Mouse (Mus musculus) cerebellum, adult 11-12 months (tissue): ENCODE measurements at regions not wholly inside any gene's neighbourhood (a gene's known extent, or its start where the extent isn't known, plus 50 kb on each side); places are given as distances from the start of the nearest gene placed in this dataset.

ENCODE experiments used
- DNase-seq: peaks from one replicate; pipeline ENCODE4 v3.0.0; 2022

- DNase-seq: no peak
Observed at GRCm38 (mm10) chr2:128309541-128310030, 183.7 kb downstream of the Bcl2l11 start.

- DNase-seq: no peak
Observed at GRCm38 (mm10) chr2:128310081-128310480, 184.2 kb downstream of the Bcl2l11 start.

GRCm38 (mm10) chr2:128312084-128312594, 186.3 kb downstream of the Bcl2l11 start:
- DNase-seq: peak; percentile 56

GRCm38 (mm10) chr2:128312659-128313581, 187.1 kb downstream of the Bcl2l11 start:
- no peak for DNase-seq

GRCm38 (mm10) chr2:128313582-128313918, 187.7 kb downstream of the Bcl2l11 start:
- no peak for DNase-seq

DNA sequence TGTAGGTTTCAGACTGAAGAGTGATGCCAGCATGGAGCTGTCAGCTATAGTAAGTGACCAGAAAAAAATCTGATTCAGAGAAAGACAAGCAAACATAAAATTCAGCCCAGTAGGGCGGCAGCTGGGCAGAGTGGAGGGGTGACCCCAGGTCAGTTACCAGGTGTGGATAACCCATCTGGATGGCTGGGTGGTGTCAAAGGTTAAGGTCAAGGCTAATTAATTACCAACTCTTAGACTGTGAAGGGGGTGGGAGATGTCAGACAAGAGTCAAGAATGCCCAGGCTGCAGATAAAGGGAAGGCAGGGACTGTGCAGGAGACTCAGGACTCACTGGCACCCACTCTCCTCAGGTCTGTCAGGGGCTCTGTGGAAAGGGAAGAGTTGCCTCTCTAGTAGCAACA, 188.1 kb downstream of the Bcl2l11 start:
- DNase-seq: no peak

DNA sequence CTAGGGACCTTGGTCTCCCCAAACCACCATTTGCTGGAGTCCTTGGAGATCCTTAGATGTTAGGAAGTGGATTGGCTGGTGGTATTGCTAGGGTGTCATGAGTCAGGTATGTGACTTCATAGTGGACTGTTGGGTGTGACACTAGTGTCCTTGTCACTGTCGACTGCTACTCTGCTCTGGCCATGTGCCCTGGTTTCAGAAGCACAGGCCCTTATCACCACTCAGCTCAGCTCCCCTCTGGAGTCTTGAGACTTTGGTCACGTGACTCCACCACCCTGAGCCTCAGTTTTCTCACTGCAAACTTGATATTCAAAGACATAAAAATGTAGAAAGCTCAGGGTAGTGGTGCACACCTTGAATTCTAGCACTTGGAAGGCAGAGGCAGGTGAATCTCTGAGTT, 190.7 kb downstream of the Bcl2l11 start:
- DNase-seq: no peak

DNA sequence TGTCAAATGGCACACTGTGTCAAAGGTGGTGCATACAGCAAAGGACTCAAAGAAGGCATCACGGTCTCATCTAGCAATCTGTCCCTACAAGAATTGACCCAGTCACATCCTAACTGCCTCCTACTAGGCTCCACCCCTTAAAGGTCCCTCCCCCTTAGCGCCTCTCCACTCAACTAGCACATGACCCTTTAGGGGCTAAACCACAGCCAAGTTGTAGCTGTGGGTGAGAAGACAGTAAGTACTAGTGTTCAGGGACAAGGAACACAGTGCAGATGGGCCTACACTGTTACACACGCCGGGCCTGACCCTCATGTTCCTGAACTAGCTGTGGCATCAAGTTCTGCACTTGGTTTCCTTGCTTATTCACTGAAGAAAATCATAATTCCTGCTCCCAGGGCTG, 192.4 kb downstream of the Bcl2l11 start:
- DNase-seq: no peak

GRCm38 (mm10) chr2:128318956-128319355, 193.1 kb downstream of the Bcl2l11 start:
- DNase-seq: no peak

DNA sequence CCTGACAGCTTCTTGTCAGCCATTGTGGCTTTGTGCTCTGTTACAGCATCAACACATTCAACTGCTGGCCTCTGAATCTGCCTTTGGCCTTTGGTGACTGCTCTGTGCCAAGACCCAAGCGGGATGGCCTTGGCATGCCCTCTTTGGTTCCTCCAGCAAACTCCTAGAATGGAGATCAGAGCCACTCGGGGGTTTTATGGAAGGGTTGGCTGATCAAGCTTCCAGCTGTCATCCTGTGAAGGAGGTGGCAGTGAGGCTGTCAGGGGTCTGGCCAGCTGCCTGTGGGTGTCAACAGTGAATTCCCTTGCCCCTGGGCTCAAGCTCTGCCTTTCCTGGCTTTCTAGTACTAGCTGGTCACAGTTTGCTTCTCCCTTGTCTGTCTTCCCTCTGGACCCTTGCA, 195.6 kb downstream of the Bcl2l11 start:
- DNase-seq: peak; percentile 15

GRCm38 (mm10) chr2:128324256-128325096, 198.6 kb downstream of the Bcl2l11 start:
- no peak for DNase-seq

DNA sequence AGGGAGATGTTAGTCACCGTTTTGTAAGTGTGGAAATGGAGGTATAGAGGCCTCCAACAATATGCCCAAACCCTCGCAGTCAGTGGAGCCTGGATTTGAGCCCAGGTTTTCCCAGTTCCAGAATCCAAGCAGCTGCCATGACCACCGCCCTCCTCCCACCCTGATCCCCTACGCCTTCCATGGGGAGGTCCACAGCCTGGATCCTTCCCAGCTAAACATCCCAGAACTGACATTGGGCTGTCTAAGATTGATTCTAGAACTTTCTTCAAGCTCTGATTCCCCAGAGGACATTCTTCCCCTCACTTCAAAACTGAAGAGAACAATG, 199.2 kb downstream of the Bcl2l11 start:
- DNase-seq: no peak

DNA sequence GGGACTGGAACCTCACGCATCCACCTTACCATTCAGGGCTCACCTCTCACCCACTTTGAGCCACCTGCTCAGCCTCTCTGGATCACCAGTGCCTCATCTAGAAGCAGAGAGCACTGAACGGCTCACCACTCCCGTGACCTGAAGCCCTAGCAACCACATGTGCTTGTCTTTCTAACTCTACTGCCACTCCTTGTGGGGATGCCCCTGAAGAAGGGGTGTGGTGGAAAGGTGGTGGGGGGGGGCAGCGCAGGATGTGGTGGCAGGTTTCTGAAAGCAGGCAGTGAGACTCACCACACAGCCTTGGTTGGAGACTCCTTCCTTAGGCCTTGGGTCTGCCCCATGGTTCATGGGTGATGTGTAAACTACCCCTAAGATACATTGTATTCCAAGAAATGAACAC, 199.6 kb downstream of the Bcl2l11 start:
- no peak for DNase-seq

DNA sequence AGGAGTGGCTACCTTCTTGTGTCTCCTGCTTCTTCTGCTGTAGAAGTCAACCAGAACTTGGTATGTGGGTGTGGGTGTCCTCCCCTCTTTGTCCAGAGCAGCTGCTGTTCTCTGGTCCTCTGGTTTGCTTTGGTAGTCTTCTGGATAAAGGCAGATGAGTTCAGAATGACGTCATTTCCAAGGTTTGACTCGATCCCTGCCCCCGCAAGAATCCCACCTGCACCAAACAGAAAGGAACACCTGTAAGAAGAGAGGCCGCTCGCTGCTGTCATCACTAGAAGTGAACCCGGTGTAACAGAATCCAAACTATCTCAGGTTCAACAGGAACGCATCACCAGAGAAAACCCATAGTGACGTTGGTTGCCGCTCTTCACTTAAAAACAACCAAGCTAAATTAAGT, 205.0 kb downstream of the Bcl2l11 start:
- no peak for DNase-seq

DNA sequence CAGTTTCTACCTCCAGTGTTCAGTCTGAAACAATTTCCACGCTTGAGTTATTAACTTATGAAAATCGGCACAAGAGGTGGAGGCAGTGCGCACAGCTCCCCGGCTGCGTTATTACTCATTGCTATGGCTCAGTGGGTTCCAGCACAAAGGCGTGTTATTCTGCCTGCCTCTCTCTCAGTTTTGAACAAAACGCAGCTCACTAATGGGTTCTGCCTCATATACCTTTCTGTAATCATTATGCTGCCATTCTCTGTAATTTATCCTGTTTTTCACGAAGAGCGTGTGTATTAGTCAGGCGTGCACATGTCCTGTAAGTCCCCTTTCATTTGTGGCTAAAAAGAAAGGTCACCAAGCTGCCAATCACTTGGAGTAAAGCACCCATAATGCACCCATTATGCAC, 205.4 kb downstream of the Bcl2l11 start:
- DNase-seq: no peak

DNA sequence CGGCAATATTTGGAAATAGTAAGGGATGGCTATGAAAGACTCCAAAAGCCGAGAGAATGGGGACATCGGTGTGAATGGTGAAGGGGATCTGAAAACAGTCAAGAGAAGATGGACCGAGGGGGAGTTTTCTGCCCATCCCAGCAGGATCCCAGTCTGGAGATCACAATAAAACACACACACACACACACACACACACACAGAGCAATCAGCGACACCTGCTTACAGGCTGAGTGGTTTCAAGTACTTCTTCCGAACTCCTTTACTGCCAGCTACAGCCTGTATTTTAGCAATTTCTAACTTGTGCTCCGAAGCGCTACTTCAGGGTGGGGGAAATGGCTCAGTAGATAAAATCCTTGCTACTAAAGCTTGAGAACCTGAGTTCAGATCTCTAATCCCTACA, 205.8 kb downstream of the Bcl2l11 start:
- DNase-seq: no peak

DNA sequence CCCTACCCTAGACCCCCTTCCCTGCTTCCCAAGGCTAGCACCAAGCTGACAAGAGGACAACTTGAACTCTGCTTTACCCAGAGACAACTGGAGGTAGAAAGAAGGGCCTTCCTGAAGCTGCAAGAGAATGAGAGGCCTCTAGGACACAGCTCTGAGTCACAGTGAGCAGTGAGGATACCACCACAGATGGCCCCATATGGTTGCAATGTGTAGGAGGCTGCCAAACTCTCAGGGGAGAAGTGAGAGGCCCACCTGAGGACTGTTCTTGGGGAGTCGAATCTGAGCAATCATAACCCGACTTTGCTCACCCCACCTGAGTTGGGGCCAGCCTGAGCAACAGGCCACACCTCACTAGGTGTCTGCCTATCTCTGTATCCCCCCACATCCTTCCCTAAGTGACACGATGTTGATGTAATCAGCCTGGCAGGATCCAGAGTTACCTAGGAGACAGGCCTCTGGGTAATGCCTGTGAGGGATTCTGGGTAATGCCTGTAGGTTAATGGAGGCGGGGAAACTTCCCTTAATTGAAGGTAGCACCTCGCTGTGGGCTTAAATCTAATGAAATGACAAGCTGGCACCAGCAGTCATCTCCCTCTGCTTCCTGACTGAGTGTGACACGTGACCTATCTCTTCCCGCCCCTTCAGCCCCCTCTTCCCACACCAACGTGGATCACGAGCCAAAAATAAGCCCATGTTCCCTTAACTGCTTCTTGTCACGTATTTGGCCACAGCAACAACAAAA, 207.7 kb downstream of the Bcl2l11 start:
- DNase-seq: no peak

DNA sequence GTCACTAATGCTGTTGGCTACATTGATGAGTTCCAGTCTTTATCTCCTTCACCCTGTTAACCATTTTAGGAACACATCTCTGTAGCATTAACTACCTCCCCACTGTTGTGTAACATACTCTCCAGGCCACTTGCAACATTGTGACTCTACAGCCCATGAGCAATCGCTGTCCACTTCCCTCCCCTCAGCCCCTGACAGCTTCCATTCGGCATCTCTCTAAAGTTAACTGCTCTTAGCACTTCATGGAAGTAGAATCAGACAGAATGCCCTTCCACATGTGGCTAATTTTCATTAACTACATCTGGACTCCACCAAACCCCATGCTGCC, 208.3 kb downstream of the Bcl2l11 start:
- DNase-seq: no peak

- DNase-seq: no peak
Observed at GRCm38 (mm10) chr2:128334757-128335500, 209.1 kb downstream of the Bcl2l11 start.

GRCm38 (mm10) chr2:128337192-128337591, 211.4 kb downstream of the Bcl2l11 start:
- DNase-seq: no peak

- DNase-seq: no peak
Observed at GRCm38 (mm10) chr2:128337791-128338190, 212.0 kb downstream of the Bcl2l11 start.

DNA sequence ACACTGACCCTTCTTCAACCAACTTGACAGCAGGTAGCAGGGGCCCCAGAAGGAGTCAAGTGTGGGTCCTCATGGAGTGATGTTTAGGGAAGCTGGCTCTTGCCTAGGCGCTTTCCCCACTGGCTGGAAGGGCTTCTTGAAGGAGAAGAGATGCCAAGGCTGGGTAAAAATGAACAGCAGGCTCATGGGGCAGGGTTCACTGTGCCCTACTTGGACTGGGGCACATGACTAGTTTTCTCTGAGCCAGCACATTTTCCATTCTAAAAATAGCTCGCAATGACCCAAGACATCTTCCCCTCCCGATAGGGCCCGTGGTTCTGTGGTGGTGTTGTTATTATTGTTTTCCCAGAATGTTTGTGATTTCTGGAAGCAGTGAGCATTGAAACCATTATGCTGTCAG, 212.6 kb downstream of the Bcl2l11 start:
- DNase-seq: no peak
